Mouse (Mus musculus) intestine, postnatal 0 days (tissue): ENCODE results near the gene Gm4491. TPM values are rescaled to one million over a fixed set of nuclear protein-coding genes. Genes with fewer than 3 reads are reported as not detected.

ENCODE experiments used
- ATAC-seq: fragments of 200-750 bp; cut with Nextera tagmentation; 2 replicates; pipeline ENCODE4 v1.8.0; 2017; ENCODE audit warnings: mild to moderate bottlenecking, moderate TSS enrichment, moderate library complexity
- H3K27ac ChIP-seq: fragments of 300-500 bp; sonication (generic); 2 replicates; pipeline ENCODE4 v1.5.1; 2014; ENCODE audit warnings: mild to moderate bottlenecking, low read depth, low read length, moderate library complexity
- H3K27me3 ChIP-seq: fragments of 300-500 bp; sonication (generic); replicated peaks from 2 replicates; pipeline ENCODE4 v1.6.1; 2014; ENCODE audit warnings: low read length, mixed read lengths; ENCODE audit not compliant: control insufficient read depth, insufficient read depth
- H3K36me3 ChIP-seq: fragments of 300-500 bp; sonication (generic); 2 replicates; pipeline ENCODE4 v1.6.1; 2014; ENCODE audit warnings: mild to moderate bottlenecking, moderate library complexity; ENCODE audit not compliant: control insufficient read depth, insufficient read depth
- H3K4me1 ChIP-seq: fragments of 300-500 bp; sonication (generic); replicated peaks from 2 replicates; pipeline ENCODE4 v1.6.1; 2014; ENCODE audit warnings: antibody characterized with exemption, low read length, mixed read lengths; ENCODE audit not compliant: control insufficient read depth, insufficient read depth
- H3K4me2 ChIP-seq: fragments of 300-500 bp; sonication (generic); replicated peaks from 2 replicates; pipeline ENCODE4 v1.6.1; 2014; ENCODE audit warnings: low read depth, mild to moderate bottlenecking, moderate library complexity
- H3K4me3 ChIP-seq: fragments of 300-500 bp; sonication (generic); 2 replicates; pipeline ENCODE4 v1.5.1; 2014; ENCODE audit warnings: low read depth, low read length
- H3K9ac ChIP-seq: fragments of 300-500 bp; sonication (generic); 2 replicates; pipeline ENCODE4 v1.6.1; 2014; ENCODE audit warnings: mild to moderate bottlenecking, low read depth, low read length
- H3K9me3 ChIP-seq: fragments of 300-500 bp; sonication (generic); 2 replicates; pipeline ENCODE4 v1.6.1; 2016; ENCODE audit warnings: mixed run types; ENCODE audit not compliant: control insufficient read depth
- CTCF ChIP-seq: sonication (generic); IDR thresholded peaks from 2 replicates; pipeline ENCODE4 v1.5.1; 2016; ENCODE audit warnings: low read depth, mild to moderate bottlenecking, control low read depth, antibody characterized with exemption, moderate library complexity
- WGBS: fragments of 180-500 bp; shearing (Covaris S2); extraction: QIAGEN DNeasy Blood & Tissue Kit; methylation state at CpG from one replicate; pipeline ENCODE4 v1.1.7; 2014; 5-methylcytosine and 5-hydroxymethylcytosine counted together
- polyA plus RNA-seq: library from polyadenylated mRNA; unstranded; fragments of >200 nt; fragmentation: Nextera tagmentation; extraction: Ambion mirVana; gene quantifications from 2 replicates; pipeline ENCODE4 v1.2.1, GENCODE M21; 2015

The Gm4491 gene
- polyA plus RNA-seq, 1 experiment from 2014 or later: 0.20 TPM

- no peaks in the 10 kb centered on the region for H3K4me1 ChIP-seq
- no peak for TF ChIP-seq CTCF
- H3K27me3 ChIP-seq: peaks cover 12% of the 10 kb centered on the region
- H3K27ac ChIP-seq: no peak overlapping the region
- WGBS: 70% methylated on average over 11 of the region's 11 CpGs
- H3K36me3 ChIP-seq: no peaks in the 10 kb centered on the region
- no peaks in the 10 kb centered on the region for H3K9me3 ChIP-seq
- no peak overlapping the region for H3K4me2 ChIP-seq
- no peak overlapping the region for H3K4me3 ChIP-seq
- ATAC-seq: no peak
- no peak overlapping the region for H3K9ac ChIP-seq
Observed at GRCm38 (mm10) chr14:57105721-57106120, 10.0 kb downstream of the Gm4491 start.

GRCm38 (mm10) chr14:57105111-57105510 is 10.6 kb downstream of the Gm4491 start:
- H3K4me2 ChIP-seq: peak overlapping the region; percentile 98
- ATAC-seq: no peak
- H3K36me3 ChIP-seq: no peaks in the 10 kb centered on the region; the same call in 1 of the 2 replicates
- H3K4me3 ChIP-seq: peak overlapping the region; percentile 79
- H3K27ac ChIP-seq: no peak overlapping the region
- H3K4me1 ChIP-seq: no peaks in the 10 kb centered on the region
- 23% methylated on average over 14 of the region's 14 CpGs for WGBS
- peaks cover 12% of the 10 kb centered on the region for H3K27me3 ChIP-seq
- TF ChIP-seq CTCF: no peak
- H3K9me3 ChIP-seq: no peaks in the 10 kb centered on the region
- no peak overlapping the region for H3K9ac ChIP-seq

- Histone ChIP-seq H3K36me3 (no peaks in the 10 kb centered on the region; the same call in 1 of the 2 replicates), H3K4me2 (peak within 1 kb of the TSS; percentile 98), H3K4me3 (peak within 1 kb of the TSS; percentile 79), H3K9me3 (no peaks in the 10 kb centered on the region), H3K9ac (peak within 1 kb of the TSS; percentile 85), H3K4me1 (no peaks in the 10 kb centered on the region), H3K27me3 (peaks cover 12% of the 10 kb centered on the region), H3K27ac (peak within 1 kb of the TSS; percentile 82)
- peak; percentile 68 for TF ChIP-seq CTCF
- peak; percentile 87 for ATAC-seq
- WGBS: under 1% methylated on average over 101 of the region's 101 CpGs
Observed at GRCm38 (mm10) chr14:57104106-57105023, 11.3 kb downstream of the Gm4491 start, which contains the start of gene Gjb2. Gjb2 (minus strand) TSS chr14:57104702.

- no peak for TF ChIP-seq CTCF
- Histone ChIP-seq H3K36me3 (no peaks in the 10 kb centered on the region; the same call in 1 of the 2 replicates), H3K4me1 (no peaks in the 10 kb centered on the region), H3K27me3 (peaks cover 12% of the 10 kb centered on the region), H3K4me2 (peak overlapping the region; percentile 98), H3K9me3 (no peaks in the 10 kb centered on the region), H3K4me3 (peak overlapping the region; percentile 79), H3K9ac (peak overlapping the region; percentile 85), H3K27ac (peak overlapping the region; percentile 82)
- 3% methylated on average over 22 of the region's 22 CpGs for whole genome bisulfite sequencing
- no peak for ATAC-seq
Observed at GRCm38 (mm10) chr14:57103711-57104105, 12.0 kb downstream of the Gm4491 start.

- no peaks in the 10 kb centered on the region for H3K4me1 ChIP-seq
- H3K27ac ChIP-seq: no peak overlapping the region
- H3K4me2 ChIP-seq: peak overlapping the region; percentile 98
- no peak for ATAC-seq
- H3K36me3 ChIP-seq: no peaks in the 10 kb centered on the region; the same call in 1 of the 2 replicates
- WGBS: 63% methylated on average over 6 of the region's 6 CpGs
- no peak overlapping the region for H3K9ac ChIP-seq
- peak overlapping the region; percentile 79 for H3K4me3 ChIP-seq
- H3K27me3 ChIP-seq: peaks cover 12% of the 10 kb centered on the region
- H3K9me3 ChIP-seq: no peaks in the 10 kb centered on the region
- no peak for TF ChIP-seq CTCF
Observed at GRCm38 (mm10) chr14:57103121-57103520, 12.6 kb downstream of the Gm4491 start.

GRCm38 (mm10) chr14:57101623-57102022 is 14.1 kb downstream of the Gm4491 start:
- no peak for TF ChIP-seq CTCF
- Histone ChIP-seq H3K36me3 (no peaks in the 10 kb centered on the region; the same call in 1 of the 2 replicates), H3K4me3 (no peak overlapping the region), H3K27me3 (peaks cover 12% of the 10 kb centered on the region), H3K4me2 (no peak overlapping the region), H3K27ac (no peak overlapping the region), H3K9ac (no peak overlapping the region), H3K4me1 (no peaks in the 10 kb centered on the region), H3K9me3 (no peaks in the 10 kb centered on the region)
- 49% methylated on average over 7 of the region's 7 CpGs for WGBS
- no peak for ATAC-seq
